Mouse (Mus musculus): ENCODE results near the gene Colgalt2.
"Not testable (repeated sequence)": the region's sequence is repeated elsewhere in the genome, so short reads cannot be mapped to it uniquely, and the experiment has no call there.

Colgalt2 gene

GRCm38 (mm10) chr1:152399790-152400555, at the start of gene Colgalt2:
Gene Colgalt2, plus strand, starts transcription at chr1:152399830.
- peak; percentile 29 for DNase-seq

- DNase-seq, result no peak
These were observed 42.9 kb upstream of the Colgalt2 start for GRCm38 (mm10) chr1:152356721-152357120.

GRCm38 (mm10) chr1:152368311-152369088, 31.1 kb upstream of the Colgalt2 start:
- no peak for DNase-seq

GRCm38 (mm10) chr1:152369139-152369538, 30.5 kb upstream of the Colgalt2 start:
- DNase-seq, result peak; percentile 29

GRCm38 (mm10) chr1:152378311-152378710, 21.3 kb upstream of the Colgalt2 start:
- no peak for DNase-seq

- no peak for DNase-seq
These were observed 15.0 kb upstream of the Colgalt2 start for GRCm38 (mm10) chr1:152384589-152384988.

- not testable (repeated sequence) for DNase-seq
These were observed 13.9 kb upstream of the Colgalt2 start for GRCm38 (mm10) chr1:152385693-152386092.

- DNase-seq, result peak; percentile 90
These were observed 13.3 kb upstream of the Colgalt2 start, which contains the start of gene Tsen15 for GRCm38 (mm10) chr1:152386188-152386835. Gene Tsen15, minus strand, starts transcription at chr1:152386688.

GRCm38 (mm10) chr1:152389271-152389670, 10.4 kb upstream of the Colgalt2 start:
- no peak for DNase-seq

- no peak for DNase-seq
These were observed 5.5 kb upstream of the Colgalt2 start for GRCm38 (mm10) chr1:152394137-152394536.

- DNase-seq, result no peak
These were observed 4.6 kb upstream of the Colgalt2 start for GRCm38 (mm10) chr1:152394956-152395515.

- DNase-seq, result peak; percentile 20
These were observed 922 bp upstream of the Colgalt2 start for GRCm38 (mm10) chr1:152398708-152399107.

- no peak for DNase-seq
These were observed 1.2 kb downstream of the Colgalt2 start for GRCm38 (mm10) chr1:152400556-152401540.

- no peak for DNase-seq
These were observed 7.7 kb downstream of the Colgalt2 start for GRCm38 (mm10) chr1:152407021-152407946.

- DNase-seq, result no peak
These were observed 9.7 kb downstream of the Colgalt2 start for GRCm38 (mm10) chr1:152409356-152409755.

GRCm38 (mm10) chr1:152410657-152411056, 11.0 kb downstream of the Colgalt2 start:
- no peak for DNase-seq

GRCm38 (mm10) chr1:152413116-152413515, 13.5 kb downstream of the Colgalt2 start:
- no peak for DNase-seq

GRCm38 (mm10) chr1:152413961-152414360, 14.3 kb downstream of the Colgalt2 start:
- no peak for DNase-seq

GRCm38 (mm10) chr1:152414451-152414850, 14.8 kb downstream of the Colgalt2 start:
- no peak for DNase-seq

- DNase-seq, result no peak
These were observed 16.8 kb downstream of the Colgalt2 start for GRCm38 (mm10) chr1:152416306-152416904.

Data from liver (tissue).